Mouse (Mus musculus) liver, adult 2 months (tissue): Measurements from ENCODE around the gene Surf1.

Experiments
- CTCF ChIP-seq: fragments of 200-500 bp; IDR thresholded peaks from 2 replicates; pipeline ENCODE4 v1.5.1; 2011; ENCODE audit warnings: low read depth, low read length, control low read depth
- POLR2A ChIP-seq: fragments of 200-500 bp; IDR thresholded peaks from 2 replicates; pipeline ENCODE4 v1.6.1; 2011; ENCODE audit warnings: low read length, control low read depth; ENCODE audit not compliant: insufficient read depth; ENCODE audit errors: extremely low read depth

DNA sequence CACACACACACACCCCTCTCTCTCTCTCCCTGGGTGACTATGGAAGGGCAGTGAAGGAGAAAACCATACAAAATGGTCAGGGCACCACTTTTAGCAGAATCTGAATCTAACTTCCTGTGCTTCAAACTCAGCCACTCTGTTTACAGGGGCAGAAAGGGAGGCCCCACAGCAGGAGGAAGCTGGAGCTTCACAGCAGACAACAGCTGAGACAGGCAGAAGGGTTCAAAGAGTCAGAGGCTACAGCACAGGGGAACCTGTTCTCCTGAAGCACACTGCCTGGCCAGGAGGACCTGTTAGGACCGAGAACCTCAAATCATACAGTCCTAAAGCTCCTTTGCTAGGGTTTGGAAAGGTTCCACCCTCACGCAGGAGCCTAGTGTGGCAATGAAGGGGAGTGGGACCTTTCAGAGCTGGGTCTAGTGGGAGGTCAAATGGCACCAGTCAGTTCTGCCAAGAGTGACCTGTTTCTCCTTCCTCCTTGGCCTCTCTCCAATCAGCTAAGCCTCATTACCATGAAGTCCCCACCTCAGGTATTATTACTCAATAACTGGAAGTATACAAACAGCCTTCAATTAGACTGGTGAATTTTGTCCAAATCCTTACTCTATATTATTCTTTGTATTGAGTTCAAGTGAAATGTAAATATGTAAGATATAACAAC is 38.5 kb upstream of the Surf1 start:
- no peak for TF ChIP-seq CTCF
- TF ChIP-seq POLR2A = no peak
